Mouse (Mus musculus): ENCODE data around the gene Trim65. TPM values are rescaled to one million over a fixed set of nuclear protein-coding genes. Genes with fewer than 3 reads are reported as not detected.
A peak's percentile ranks its signal among the peaks of the same experiment; 100 is the strongest.

Trim65 gene
- polyA plus RNA-seq, 1 experiment from 2014 or later: 3.3 TPM

DNA sequence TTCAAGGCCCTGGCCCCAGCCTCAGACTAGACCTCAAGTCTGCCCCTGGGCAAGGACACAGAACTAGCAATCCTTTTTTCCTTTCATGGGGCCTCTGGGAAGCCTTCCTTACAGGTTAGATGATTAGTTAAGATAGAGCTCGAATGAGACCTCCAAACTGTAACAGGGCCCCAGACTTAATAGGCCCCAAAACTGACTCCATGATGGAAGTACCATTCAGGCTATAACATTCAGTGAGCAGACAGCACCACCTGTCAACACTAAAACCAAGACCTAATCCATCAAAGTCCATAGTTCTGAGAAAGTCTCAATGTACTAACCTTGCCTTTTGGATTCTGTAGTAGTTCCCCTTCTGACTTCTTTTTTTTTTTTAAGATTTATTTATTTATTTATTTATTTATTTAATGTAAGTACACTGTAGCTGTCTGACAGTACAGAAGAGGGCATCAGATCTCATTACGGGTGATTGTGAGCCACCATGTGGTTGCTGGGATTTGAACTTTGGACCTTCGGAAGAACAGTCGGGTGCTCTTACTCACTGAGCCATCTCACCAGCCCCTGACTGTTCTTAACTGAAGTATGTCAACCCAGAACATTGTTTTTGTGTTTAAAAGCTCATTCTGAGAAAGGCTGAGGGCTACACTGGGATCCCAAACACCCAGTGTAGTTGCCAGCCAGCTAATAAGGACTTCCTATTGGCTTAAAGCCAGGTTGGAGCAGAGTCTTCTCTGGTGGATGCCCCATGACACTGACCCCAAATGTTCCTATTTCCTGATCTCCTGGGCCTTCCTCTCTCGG is 39.3 kb upstream of the Trim65 start:
- H3K4me1 ChIP-seq (replicated peaks; ENCODE audit: control insufficient read depth, insufficient read depth): no peaks in the 10 kb centered on the region
- WGBS: 77% methylated on average over 5 of the region's 5 CpGs
- ATAC-seq (ENCODE audit: low FRiP score, low TSS enrichment): no peak
- no peak overlapping the region for H3K27ac ChIP-seq (replicated peaks)
- H3K9ac ChIP-seq (ENCODE audit: low read length): no peak overlapping the region
- H3K4me2 ChIP-seq (replicated peaks; ENCODE audit: low read depth): no peak overlapping the region
- TF ChIP-seq EP300 (optimal IDR thresholded peaks at IDR 0.05) (no peak), CTCF (IDR thresholded peaks at IDR 0.05; ENCODE audit: low read depth) (no peak)
- H3K9me3 ChIP-seq (ENCODE audit: control insufficient read depth, low read length): no peaks in the 10 kb centered on the region
- no peak for DNase-seq (ENCODE audit: low spot score)
- H3K4me3 ChIP-seq (ENCODE audit: low read depth, low read length): no peak overlapping the region
- no peaks in the 10 kb centered on the region for H3K27me3 ChIP-seq (ENCODE audit: control insufficient read depth, insufficient read depth, low read length)
- H3K36me3 ChIP-seq (ENCODE audit: control insufficient read depth, insufficient read depth, low read length): peaks cover 13% of the 10 kb centered on the region

GRCm38 (mm10) chr11:116169214-116169613 is 38.3 kb upstream of the Trim65 start:
- 81% methylated on average over 3 of the region's 3 CpGs for WGBS
- TF ChIP-seq CTCF (IDR thresholded peaks at IDR 0.05; ENCODE audit: low read depth): no peak
- no peak for TF ChIP-seq EP300 (optimal IDR thresholded peaks at IDR 0.05)

DNA sequence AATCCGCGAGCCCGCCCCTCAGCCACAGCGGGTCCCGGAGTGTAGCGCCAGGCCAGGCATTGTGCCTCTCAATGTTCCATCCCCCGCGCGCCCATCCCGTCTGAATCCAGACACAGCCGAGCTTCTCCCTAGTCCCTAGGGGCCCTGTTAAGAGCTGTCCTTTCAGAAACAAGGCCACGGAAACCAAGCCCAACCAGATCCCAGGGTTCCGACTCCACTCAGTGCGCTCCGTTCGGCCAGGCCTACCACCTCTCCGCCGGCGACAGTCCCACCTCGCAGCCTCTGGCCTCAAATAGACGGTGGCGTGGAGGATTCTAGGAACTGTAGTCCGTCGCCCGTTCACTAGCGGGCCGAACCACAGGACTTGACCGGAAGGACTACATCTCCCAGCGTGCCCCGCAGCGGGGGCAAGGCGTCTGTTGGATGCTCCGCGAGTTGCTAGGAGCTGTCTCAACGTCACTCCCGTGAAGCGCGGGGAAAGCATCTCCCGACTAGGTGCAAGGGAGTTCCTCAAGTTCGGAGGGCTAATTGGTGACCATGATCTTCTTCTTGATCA is 37.0 kb upstream of the Trim65 start, which contains the start of gene Fbf1:
Fbf1 (minus strand) TSS at position 283 of the 556 bp plus-strand sequence.
- peak within 1 kb of the TSS; percentile 71 for H3K9ac ChIP-seq (ENCODE audit: low read length)
- peak within 1 kb of the TSS; percentile 90 for H3K27ac ChIP-seq (replicated peaks)
- no peak for TF ChIP-seq CTCF (IDR thresholded peaks at IDR 0.05; ENCODE audit: low read depth)
- no peak for TF ChIP-seq EP300 (optimal IDR thresholded peaks at IDR 0.05)
- peaks cover 4% of the 10 kb centered on the region; the same call in 1 of the 2 replicates for H3K36me3 ChIP-seq (ENCODE audit: control insufficient read depth, insufficient read depth, low read length)
- DNase-seq (ENCODE audit: low spot score) (peak; percentile 94), ATAC-seq (ENCODE audit: low FRiP score, low TSS enrichment) (peak; percentile 93)
- H3K4me2 ChIP-seq (replicated peaks; ENCODE audit: low read depth): peak within 1 kb of the TSS; percentile 70
- no peaks in the 10 kb centered on the region for H3K9me3 ChIP-seq (ENCODE audit: control insufficient read depth, low read length)
- under 1% methylated on average over 40 of the region's 40 CpGs for WGBS
- H3K4me1 ChIP-seq (replicated peaks; ENCODE audit: control insufficient read depth, insufficient read depth): no peaks in the 10 kb centered on the region
- H3K4me3 ChIP-seq (ENCODE audit: low read depth, low read length): peak within 1 kb of the TSS; percentile 65
- H3K27me3 ChIP-seq (ENCODE audit: control insufficient read depth, insufficient read depth, low read length): no peaks in the 10 kb centered on the region

More at GRCm38 (mm10) chr11:116169214-116169613, 38.3 kb upstream of the Trim65 start:
- H3K4me1 ChIP-seq (replicated peaks; ENCODE audit: control insufficient read depth, insufficient read depth): no peaks in the 10 kb centered on the region
- no peak overlapping the region for H3K4me3 ChIP-seq (ENCODE audit: low read depth, low read length)
- H3K9me3 ChIP-seq (ENCODE audit: control insufficient read depth, low read length): no peaks in the 10 kb centered on the region
- no peak overlapping the region for H3K4me2 ChIP-seq (replicated peaks; ENCODE audit: low read depth)
- no peak overlapping the region for H3K27ac ChIP-seq (replicated peaks)
- no peak for ATAC-seq (ENCODE audit: low FRiP score, low TSS enrichment)
- H3K9ac ChIP-seq (ENCODE audit: low read length): no peak overlapping the region
- peaks cover 8% of the 10 kb centered on the region; the same call in 1 of the 2 replicates for H3K36me3 ChIP-seq (ENCODE audit: control insufficient read depth, insufficient read depth, low read length)
- no peak for DNase-seq (ENCODE audit: low spot score)
- H3K27me3 ChIP-seq (ENCODE audit: control insufficient read depth, insufficient read depth, low read length): no peaks in the 10 kb centered on the region

DNA sequence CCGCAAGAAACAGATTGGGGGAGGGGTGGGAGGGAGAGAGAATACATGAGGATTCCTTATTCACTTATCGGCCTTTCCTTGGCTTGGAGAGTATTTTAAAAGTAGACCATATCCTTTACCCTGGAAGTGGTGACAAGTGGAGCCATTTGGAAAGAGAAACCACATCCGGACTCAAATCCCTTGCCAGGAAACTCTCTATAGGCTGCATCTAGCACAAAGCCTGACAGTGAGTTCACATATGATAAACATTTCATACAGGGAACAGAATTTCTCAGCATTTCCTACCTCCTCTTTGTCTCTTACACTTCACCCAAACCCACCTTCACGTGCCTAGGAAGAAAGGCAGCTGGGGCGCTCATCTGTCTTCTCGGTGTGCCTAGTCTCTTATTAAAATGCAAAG is 36.3 kb upstream of the Trim65 start:
- Histone ChIP-seq H3K36me3 (ENCODE audit: control insufficient read depth, insufficient read depth, low read length) (no peaks in the 10 kb centered on the region), H3K9ac (ENCODE audit: low read length) (peak overlapping the region; percentile 71), H3K27ac (replicated peaks) (peak overlapping the region; percentile 90), H3K27me3 (ENCODE audit: control insufficient read depth, insufficient read depth, low read length) (no peaks in the 10 kb centered on the region), H3K4me2 (replicated peaks; ENCODE audit: low read depth) (peak overlapping the region; percentile 70), H3K4me1 (replicated peaks; ENCODE audit: control insufficient read depth, insufficient read depth) (no peaks in the 10 kb centered on the region), H3K9me3 (ENCODE audit: control insufficient read depth, low read length) (no peaks in the 10 kb centered on the region), H3K4me3 (ENCODE audit: low read depth, low read length) (peak overlapping the region; percentile 65)
- TF ChIP-seq CTCF (IDR thresholded peaks at IDR 0.05; ENCODE audit: low read depth) (no peak), EP300 (optimal IDR thresholded peaks at IDR 0.05) (no peak)
- ATAC-seq (ENCODE audit: low FRiP score, low TSS enrichment): no peak
- DNase-seq (ENCODE audit: low spot score): no peak
- 8% methylated on average over 6 of the region's 6 CpGs for WGBS

DNA sequence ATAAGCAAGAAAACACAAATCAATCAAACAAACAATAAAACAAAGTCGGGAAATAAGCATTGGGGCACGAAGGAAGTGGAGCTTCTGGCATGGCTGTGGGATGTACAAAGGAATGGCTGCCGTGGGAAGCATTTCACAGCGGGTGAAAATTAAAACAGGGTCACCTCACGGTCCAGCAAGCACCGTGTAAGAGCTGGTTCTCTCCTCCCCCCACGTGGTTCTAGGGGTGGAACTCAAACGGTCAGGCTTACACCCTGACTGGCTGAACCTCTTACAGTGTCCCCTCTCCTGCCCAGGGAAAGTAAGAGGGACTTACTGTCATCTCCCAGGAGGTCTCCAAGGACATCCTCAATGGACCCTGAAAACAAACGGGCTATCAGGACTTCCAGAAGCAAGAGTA is 32.1 kb upstream of the Trim65 start:
- Histone ChIP-seq H3K4me3 (ENCODE audit: low read depth, low read length) (no peak overlapping the region), H3K4me1 (replicated peaks; ENCODE audit: control insufficient read depth, insufficient read depth) (no peaks in the 10 kb centered on the region), H3K9ac (ENCODE audit: low read length) (no peak overlapping the region; the same call in 1 of the 2 replicates), H3K27me3 (ENCODE audit: control insufficient read depth, insufficient read depth, low read length) (no peaks in the 10 kb centered on the region), H3K36me3 (ENCODE audit: control insufficient read depth, insufficient read depth, low read length) (no peaks in the 10 kb centered on the region), H3K27ac (replicated peaks) (no peak overlapping the region), H3K4me2 (replicated peaks; ENCODE audit: low read depth) (no peak overlapping the region), H3K9me3 (ENCODE audit: control insufficient read depth, low read length) (no peaks in the 10 kb centered on the region)
- DNase-seq (ENCODE audit: low spot score): no peak
- TF ChIP-seq EP300 (optimal IDR thresholded peaks at IDR 0.05): no peak
- no peak for TF ChIP-seq CTCF (IDR thresholded peaks at IDR 0.05; ENCODE audit: low read depth)
- WGBS: 45% methylated on average over 9 of the region's 9 CpGs
- no peak for ATAC-seq (ENCODE audit: low FRiP score, low TSS enrichment)

GRCm38 (mm10) chr11:116162146-116162545 is 31.2 kb upstream of the Trim65 start:
- H3K9ac ChIP-seq (ENCODE audit: low read length): no peak overlapping the region
- no peak for TF ChIP-seq CTCF (IDR thresholded peaks at IDR 0.05; ENCODE audit: low read depth)
- no peak for TF ChIP-seq EP300 (optimal IDR thresholded peaks at IDR 0.05)
- no peak overlapping the region for H3K4me3 ChIP-seq (ENCODE audit: low read depth, low read length)
- peak overlapping the region; percentile 82 for H3K27ac ChIP-seq (replicated peaks)
- H3K4me2 ChIP-seq (replicated peaks; ENCODE audit: low read depth): no peak overlapping the region
- no peaks in the 10 kb centered on the region for H3K36me3 ChIP-seq (ENCODE audit: control insufficient read depth, insufficient read depth, low read length)
- H3K4me1 ChIP-seq (replicated peaks; ENCODE audit: control insufficient read depth, insufficient read depth): no peaks in the 10 kb centered on the region
- no peak for DNase-seq (ENCODE audit: low spot score)
- no peaks in the 10 kb centered on the region for H3K9me3 ChIP-seq (ENCODE audit: control insufficient read depth, low read length)
- WGBS: 66% methylated on average over 10 of the region's 10 CpGs
- no peak for ATAC-seq (ENCODE audit: low FRiP score, low TSS enrichment)
- H3K27me3 ChIP-seq (ENCODE audit: control insufficient read depth, insufficient read depth, low read length): no peaks in the 10 kb centered on the region

All from stomach, postnatal 0 days (tissue).